Mouse (Mus musculus) bone marrow macrophage, adult 2 months (primary cell): ENCODE data around the gene Prr18. TPM values are rescaled to one million over a fixed set of nuclear protein-coding genes. Genes with fewer than 3 reads are reported as not detected.
A peak's percentile ranks its signal among the peaks of the same experiment; 100 is the strongest.
"Not testable (repeated sequence)": the region's sequence is repeated elsewhere in the genome, so short reads cannot be mapped to it uniquely, and the experiment has no call there.

Source experiments
- H3K27ac ChIP-seq: 2 replicates; pipeline ENCODE4 v1.5.1; 2012; ENCODE audit warnings: low read depth, low read length; ENCODE audit not compliant: insufficient read depth
- H3K4me1 ChIP-seq: 2 replicates; pipeline ENCODE4 v1.6.1; 2012; ENCODE audit warnings: low read length; ENCODE audit not compliant: control insufficient read depth, insufficient read depth
- H3K4me3 ChIP-seq: 2 replicates; pipeline ENCODE4 v1.5.1; 2012; ENCODE audit warnings: mild to moderate bottlenecking, low read length, moderate library complexity; ENCODE audit not compliant: insufficient read depth
- CTCF ChIP-seq: IDR thresholded peaks from 2 replicates; pipeline ENCODE4 v1.5.1; 2012; ENCODE audit warnings: low read depth, mild to moderate bottlenecking, low read length, moderate library complexity
- POLR2A ChIP-seq: IDR thresholded peaks from 2 replicates; pipeline ENCODE4 v1.6.1; 2012; ENCODE audit warnings: mild to moderate bottlenecking, low read depth, low read length, borderline replicate concordance
- polyA plus RNA-seq: library from polyadenylated mRNA; stranded (reverse); fragments of >200 nt; gene quantifications from 2 replicates; pipeline ENCODE4 v1.2.4, GENCODE M21; 2012; ENCODE audit not compliant: missing spikeins, insufficient read depth, insufficient read length

Prr18 gene
- 0.24 and 0.67 TPM in 2 replicates for polyA plus RNA-seq

DNA sequence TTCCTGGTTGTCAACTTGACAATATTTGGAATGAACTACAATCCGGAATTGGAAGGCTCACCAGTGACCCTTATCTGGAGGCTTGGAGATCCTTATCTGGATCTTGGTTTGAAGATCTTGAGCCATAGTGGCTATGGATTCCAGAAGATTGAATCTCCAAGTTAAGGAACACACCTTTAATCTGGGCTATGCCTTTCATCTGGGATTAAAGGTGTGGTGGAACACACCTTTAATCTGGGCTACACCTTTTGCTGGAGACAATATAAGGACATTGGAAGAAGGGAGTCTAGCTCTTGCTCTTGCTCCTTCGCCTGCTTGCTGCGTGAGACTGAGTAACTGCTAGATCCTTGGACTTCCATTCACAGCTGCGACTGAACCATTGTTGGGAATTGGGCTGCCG is at the start of gene Prr18:
Prr18 (plus strand) TSS at position 301 of the 400 bp plus-strand sequence.
- not testable (repeated sequence) for H3K27ac ChIP-seq

GRCm38 (mm10) chr17:8289993-8290679 is 47.1 kb upstream of the Prr18 start:
- TF ChIP-seq POLR2A = no peak
- H3K4me1 ChIP-seq = peaks cover 17% of the 10 kb centered on the region
- no peak overlapping the region for H3K4me3 ChIP-seq
- H3K27ac ChIP-seq = peak overlapping the region; percentile 7; the same call in 1 of the 2 replicates

More for the DNA sequence above, at the start of gene Prr18:
- not testable (repeated sequence) for H3K4me1 ChIP-seq, H3K4me3 ChIP-seq

DNA sequence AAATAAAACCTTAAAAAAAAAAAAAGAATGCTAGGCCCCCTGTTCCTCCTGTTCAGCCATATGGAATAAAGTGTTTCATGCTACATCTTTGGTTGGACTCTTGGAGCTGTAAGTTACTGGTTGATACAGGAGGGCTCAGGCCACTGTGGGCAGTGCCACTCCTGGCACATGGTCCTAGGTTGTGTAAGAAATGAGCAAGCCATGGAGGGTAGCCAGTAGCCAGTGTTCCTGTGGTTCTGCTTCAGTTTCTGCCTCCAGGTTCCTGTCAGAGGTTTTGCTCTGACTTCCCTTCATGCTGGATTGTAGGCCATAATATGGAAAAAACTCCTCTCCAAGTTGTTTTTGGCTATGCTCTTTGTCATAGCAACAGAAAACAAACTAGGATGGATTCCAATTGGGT is 46.5 kb upstream of the Prr18 start:
- H3K4me3 ChIP-seq = no peak overlapping the region
- H3K4me1 ChIP-seq = peaks cover 14% of the 10 kb centered on the region
- H3K27ac ChIP-seq = no peak overlapping the region
- TF ChIP-seq CTCF (no peak), POLR2A (no peak)

DNA sequence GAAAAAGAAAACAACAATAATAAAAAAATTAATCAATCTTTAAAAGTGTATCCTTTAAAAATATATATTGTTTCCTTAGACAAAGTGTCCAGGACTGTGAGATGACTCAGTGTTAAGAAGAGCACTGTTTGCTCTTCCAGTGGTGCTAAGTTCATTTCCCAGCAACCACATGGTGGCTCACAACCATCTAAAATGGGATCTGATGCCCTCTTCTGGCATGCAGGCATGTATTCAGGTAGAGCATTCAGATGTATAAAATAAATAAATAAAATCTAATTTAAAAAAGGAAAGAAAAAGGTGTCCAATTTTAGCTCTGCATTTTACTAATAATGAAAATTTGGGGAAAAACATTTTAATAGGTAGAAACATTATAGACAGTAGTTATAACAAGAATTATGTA is 41.4 kb upstream of the Prr18 start:
- H3K4me3 ChIP-seq = no peak overlapping the region
- peaks cover 4% of the 10 kb centered on the region; the same call in 1 of the 2 replicates for H3K4me1 ChIP-seq
- TF ChIP-seq CTCF (no peak), POLR2A (no peak)
- no peak overlapping the region for H3K27ac ChIP-seq

- TF ChIP-seq POLR2A = no peak
- TF ChIP-seq CTCF = no peak
- Histone ChIP-seq H3K4me1 (no peaks in the 10 kb centered on the region), H3K27ac (no peak overlapping the region)
These were observed 40.9 kb upstream of the Prr18 start for GRCm38 (mm10) chr17:8296313-8296844.

DNA sequence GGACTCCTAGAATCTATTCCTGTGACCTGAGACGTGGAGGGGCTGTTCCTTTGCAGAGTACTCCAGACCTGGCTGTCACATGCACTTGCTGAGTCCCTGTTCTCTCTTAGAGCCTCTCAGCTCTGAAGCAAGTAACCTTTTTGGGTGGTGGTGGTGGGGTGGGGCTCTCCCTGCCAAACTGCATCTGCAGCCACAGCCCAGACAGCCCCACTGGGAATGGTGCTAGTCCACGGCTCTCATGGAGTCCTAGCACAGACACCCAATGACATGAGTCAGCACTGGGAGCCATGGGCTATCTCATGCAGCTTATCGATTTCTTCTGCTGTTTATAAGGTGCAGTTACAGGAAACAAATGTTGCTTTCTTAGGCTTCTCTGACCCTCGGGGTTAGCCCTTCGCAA is 39.5 kb upstream of the Prr18 start:
- no peak for TF ChIP-seq POLR2A
- no peak for TF ChIP-seq CTCF
- H3K27ac ChIP-seq = no peak overlapping the region
- H3K4me3 ChIP-seq = no peak overlapping the region
- peaks cover 2% of the 10 kb centered on the region for H3K4me1 ChIP-seq

More at GRCm38 (mm10) chr17:8296313-8296844, 40.9 kb upstream of the Prr18 start:
- H3K4me3 ChIP-seq = no peak overlapping the region

- no peak overlapping the region for H3K27ac ChIP-seq
- H3K4me1 ChIP-seq = peaks cover 8% of the 10 kb centered on the region
- H3K4me3 ChIP-seq = no peak overlapping the region
- TF ChIP-seq POLR2A = no peak
- TF ChIP-seq CTCF = no peak
These were observed 39.0 kb upstream of the Prr18 start for GRCm38 (mm10) chr17:8298281-8298680.

- Histone ChIP-seq H3K4me1 (peaks cover 19% of the 10 kb centered on the region), H3K27ac (no peak overlapping the region), H3K4me3 (no peak overlapping the region)
- no peak for TF ChIP-seq POLR2A
- no peak for TF ChIP-seq CTCF
These were observed 37.7 kb upstream of the Prr18 start for GRCm38 (mm10) chr17:8299524-8299923.

DNA sequence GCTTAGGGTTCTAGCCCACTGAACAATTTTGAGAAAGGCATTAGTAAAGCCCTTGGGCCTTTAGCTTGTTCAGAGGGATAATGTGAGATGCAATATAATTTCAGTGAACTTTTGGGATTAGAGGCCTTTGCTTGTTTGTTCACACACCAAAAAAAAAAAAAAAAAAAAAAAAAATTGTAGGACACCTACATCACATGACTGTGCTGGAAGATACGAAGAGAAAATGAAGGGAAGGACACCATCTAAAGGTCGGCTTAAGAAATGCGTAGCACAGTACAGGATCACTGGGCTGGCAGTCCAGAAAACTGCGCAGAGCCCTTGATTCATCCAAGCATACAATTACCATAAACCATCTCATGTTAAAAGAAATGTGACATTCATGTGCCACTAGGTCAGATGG is 35.7 kb upstream of the Prr18 start:
- Histone ChIP-seq H3K4me1 (peaks cover 32% of the 10 kb centered on the region), H3K27ac (no peak overlapping the region), H3K4me3 (no peak overlapping the region)
- no peak for TF ChIP-seq CTCF
- no peak for TF ChIP-seq POLR2A

GRCm38 (mm10) chr17:8302772-8303438 is 34.4 kb upstream of the Prr18 start:
- Histone ChIP-seq H3K4me1 (peaks cover 38% of the 10 kb centered on the region), H3K27ac (no peak overlapping the region), H3K4me3 (no peak overlapping the region)
- TF ChIP-seq POLR2A = no peak
- no peak for TF ChIP-seq CTCF

GRCm38 (mm10) chr17:8303671-8304070 is 33.6 kb upstream of the Prr18 start:
- TF ChIP-seq CTCF = no peak
- no peak for TF ChIP-seq POLR2A
- H3K4me1 ChIP-seq = peaks cover 44% of the 10 kb centered on the region
- no peak overlapping the region for H3K27ac ChIP-seq

More at GRCm38 (mm10) chr17:8303671-8304070, 33.6 kb upstream of the Prr18 start:
- no peak overlapping the region for H3K4me3 ChIP-seq
